Mouse (Mus musculus) hindbrain, embryonic 16.5 days (tissue): Measurements from ENCODE around the gene 2310057N15Rik. TPM values are rescaled to one million over a fixed set of nuclear protein-coding genes. Genes with fewer than 3 reads are reported as not detected.

Experiments
- ATAC-seq: fragments of 200-750 bp; cut with Nextera tagmentation; 2 replicates; pipeline ENCODE4 v1.8.0; 2017; ENCODE audit warnings: moderate TSS enrichment, moderate library complexity
- H3K27ac ChIP-seq: fragments of 300-500 bp; sonication (generic); 2 replicates; pipeline ENCODE4 v1.5.1; 2014; ENCODE audit warnings: low read depth, mild to moderate bottlenecking, control low read depth, low read length, moderate library complexity
- H3K27me3 ChIP-seq: fragments of 300-500 bp; sonication (generic); replicated peaks from 2 replicates; pipeline ENCODE4 v1.6.1; 2014; ENCODE audit warnings: low read length; ENCODE audit not compliant: control insufficient read depth, insufficient read depth
- H3K36me3 ChIP-seq: fragments of 300-500 bp; sonication (generic); 2 replicates; pipeline ENCODE4 v1.6.1; 2014; ENCODE audit warnings: mild to moderate bottlenecking, low read length, moderate library complexity, mixed read lengths; ENCODE audit not compliant: control insufficient read depth, insufficient read depth
- H3K4me1 ChIP-seq: fragments of 300-500 bp; sonication (generic); 2 replicates; pipeline ENCODE4 v1.6.1; 2014; ENCODE audit warnings: low read depth, low read length; ENCODE audit not compliant: control insufficient read depth, insufficient read depth
- H3K4me2 ChIP-seq: fragments of 300-500 bp; sonication (generic); 2 replicates; pipeline ENCODE4 v1.6.1; 2014; ENCODE audit warnings: mild to moderate bottlenecking, low read length, control low read depth, moderate library complexity
- H3K4me3 ChIP-seq: fragments of 300-500 bp; sonication (generic); 2 replicates; pipeline ENCODE4 v1.5.1; 2014; ENCODE audit warnings: mild to moderate bottlenecking, low read length, control low read depth, moderate library complexity
- H3K9ac ChIP-seq: fragments of 300-500 bp; sonication (generic); 2 replicates; pipeline ENCODE4 v1.6.1; 2014; ENCODE audit warnings: low read depth, mild to moderate bottlenecking, control low read depth, low read length, moderate library complexity
- H3K9me3 ChIP-seq: fragments of 300-500 bp; sonication (generic); 2 replicates; pipeline ENCODE4 v1.6.1; 2014; ENCODE audit warnings: mild to moderate bottlenecking, low read length, moderate library complexity; ENCODE audit not compliant: control insufficient read depth
- WGBS: fragments of 180-500 bp; shearing (Covaris S2); extraction: QIAGEN DNeasy Blood & Tissue Kit; methylation state at CpG from one replicate; pipeline ENCODE4 v1.1.7; 2014; 5-methylcytosine and 5-hydroxymethylcytosine counted together
- polyA plus RNA-seq: library from polyadenylated mRNA; unstranded; fragments of >200 nt; fragmentation: Nextera tagmentation; extraction: Ambion mirVana; gene quantifications from 2 replicates; pipeline ENCODE4 v1.2.1, GENCODE M21; 2015

The 2310057N15Rik gene
- polyA plus RNA-seq, 1 experiment from 2014 or later, result not detected

- WGBS, result 76% methylated on average over 4 of the region's 4 CpGs
- no peak for ATAC-seq
Observed at GRCm38 (mm10) chr16:88744750-88745340, 29.2 kb downstream of the 2310057N15Rik start.

GRCm38 (mm10) chr16:88735391-88735790 lies 38.6 kb downstream of the 2310057N15Rik start:
- 70% methylated on average over 2 of the region's 2 CpGs for WGBS

More at GRCm38 (mm10) chr16:88744750-88745340, 29.2 kb downstream of the 2310057N15Rik start:
- Histone ChIP-seq H3K4me3 (no peak overlapping the region), H3K4me1 (no peaks in the 10 kb centered on the region), H3K27ac (no peak overlapping the region), H3K9ac (no peak overlapping the region), H3K9me3 (no peaks in the 10 kb centered on the region), H3K4me2 (no peak overlapping the region), H3K27me3 (no peaks in the 10 kb centered on the region), H3K36me3 (no peaks in the 10 kb centered on the region)

GRCm38 (mm10) chr16:88728812-88729275 lies 45.2 kb downstream of the 2310057N15Rik start, which contains the start of gene Krtap13-1:
TSS of gene Krtap13-1 (plus strand) at chr16:88728862.
- H3K36me3 ChIP-seq, result no peaks in the 10 kb centered on the region
- no peaks in the 10 kb centered on the region for H3K4me1 ChIP-seq
- H3K27ac ChIP-seq, result no peak within 1 kb of the TSS
- no peak within 1 kb of the TSS for H3K4me2 ChIP-seq
- no peak within 1 kb of the TSS for H3K9ac ChIP-seq
- 72% methylated on average over 4 of the region's 4 CpGs for WGBS
- ATAC-seq, result peak; percentile 61; the same call in 1 of the 2 replicates
- no peaks in the 10 kb centered on the region for H3K27me3 ChIP-seq
- no peak within 1 kb of the TSS for H3K4me3 ChIP-seq
- H3K9me3 ChIP-seq, result no peaks in the 10 kb centered on the region

More at GRCm38 (mm10) chr16:88735391-88735790, 38.6 kb downstream of the 2310057N15Rik start:
- Histone ChIP-seq H3K27me3 (no peaks in the 10 kb centered on the region), H3K4me3 (no peak overlapping the region), H3K9ac (no peak overlapping the region), H3K36me3 (no peaks in the 10 kb centered on the region), H3K9me3 (no peaks in the 10 kb centered on the region), H3K4me1 (no peaks in the 10 kb centered on the region), H3K27ac (no peak overlapping the region), H3K4me2 (no peak overlapping the region)
- peak; percentile 58; the same call in 1 of the 2 replicates for ATAC-seq

Other genes starting within 250 kb of the 2310057N15Rik start
- not detected in 2 replicates for gene Cldn8, start 211.0 kb downstream of the 2310057N15Rik start, polyA plus RNA-seq
- gene Krtap24-1, start 161.9 kb downstream of the 2310057N15Rik start, polyA plus RNA-seq, result not detected in 2 replicates
- gene 2310079G19Rik, start 146.5 kb downstream of the 2310057N15Rik start, polyA plus RNA-seq, result not detected in 2 replicates
- not detected in 2 replicates for gene Krtap26-1, start 126.4 kb downstream of the 2310057N15Rik start, polyA plus RNA-seq
- not detected in 2 replicates for gene Krtap27-1, start 102.5 kb downstream of the 2310057N15Rik start, polyA plus RNA-seq
- gene 2310061N02Rik, start 66.2 kb downstream of the 2310057N15Rik start, polyA plus RNA-seq, result not detected in 2 replicates
- gene Krtap13-1, start 45.3 kb downstream of the 2310057N15Rik start, polyA plus RNA-seq, result not detected in 2 replicates
- gene Krtap13, start 22.6 kb downstream of the 2310057N15Rik start, polyA plus RNA-seq, result not detected in 2 replicates
- not detected in 2 replicates for gene 2310034C09Rik, start 15.4 kb downstream of the 2310057N15Rik start, polyA plus RNA-seq
- gene Gm5965, start 3.7 kb upstream of the 2310057N15Rik start, polyA plus RNA-seq, result not detected in 2 replicates
- not detected in 2 replicates for gene Gm20741, start 38.0 kb upstream of the 2310057N15Rik start, polyA plus RNA-seq
- 0.25 TPM in 1 of 2 replicates, not detected in the other for gene Krtap15, start 46.0 kb upstream of the 2310057N15Rik start, polyA plus RNA-seq
- gene Krtap14, start 51.9 kb upstream of the 2310057N15Rik start, polyA plus RNA-seq, result not detected in 2 replicates
- gene Krtap19-1, start 95.2 kb upstream of the 2310057N15Rik start, polyA plus RNA-seq, result not detected in 2 replicates
- not detected in 2 replicates for gene Krtap19-2, start 100.1 kb upstream of the 2310057N15Rik start, polyA plus RNA-seq
- gene Krtap19-3, start 103.8 kb upstream of the 2310057N15Rik start, polyA plus RNA-seq, result not detected in 2 replicates
- gene Krtap19-4, start 110.9 kb upstream of the 2310057N15Rik start, polyA plus RNA-seq, result not detected in 2 replicates
- gene Krtap19-5, start 122.3 kb upstream of the 2310057N15Rik start, polyA plus RNA-seq, result not detected in 2 replicates
- gene Krtap19-9b, start 158.1 kb upstream of the 2310057N15Rik start, polyA plus RNA-seq, result not detected in 2 replicates
- not detected in 2 replicates for gene Krtap16-3, start 188.7 kb upstream of the 2310057N15Rik start, polyA plus RNA-seq
- gene Krtap22-2, start 236.6 kb upstream of the 2310057N15Rik start, polyA plus RNA-seq, result not detected in 2 replicates
- gene Gm10229, start 241.1 kb upstream of the 2310057N15Rik start, polyA plus RNA-seq, result not detected in 2 replicates